Mouse (Mus musculus) forebrain, embryonic 15.5 days (tissue): ENCODE data around the gene Eya3. TPM values are rescaled to one million over a fixed set of nuclear protein-coding genes. Genes with fewer than 3 reads are reported as not detected.
"Not testable (repeated sequence)": the region's sequence is repeated elsewhere in the genome, so short reads cannot be mapped to it uniquely, and the experiment has no call there.

ENCODE experiments used
- ATAC-seq: fragments of 200-750 bp; cut with Nextera tagmentation; replicated peaks from 2 replicates; pipeline ENCODE4 v1.8.0; 2017; ENCODE audit warnings: mild to moderate bottlenecking, moderate TSS enrichment, moderate library complexity
- H3K27ac ChIP-seq: fragments of 300-500 bp; sonication (generic); replicated peaks from 2 replicates; pipeline ENCODE4 v1.5.1; 2015; ENCODE audit warnings: mild to moderate bottlenecking, inconsistent platforms
- H3K27me3 ChIP-seq: fragments of 300-500 bp; sonication (generic); 2 replicates; pipeline ENCODE4 v1.6.1; 2015; ENCODE audit warnings: inconsistent platforms
- H3K36me3 ChIP-seq: fragments of 300-500 bp; sonication (generic); 2 replicates; pipeline ENCODE4 v1.6.1; 2015; ENCODE audit warnings: mild to moderate bottlenecking, inconsistent platforms
- H3K4me1 ChIP-seq: fragments of 300-500 bp; sonication (generic); 2 replicates; pipeline ENCODE4 v1.6.1; 2015; ENCODE audit warnings: inconsistent platforms
- H3K4me2 ChIP-seq: fragments of 300-500 bp; sonication (generic); replicated peaks from 2 replicates; pipeline ENCODE4 v1.6.1; 2015; ENCODE audit warnings: mild to moderate bottlenecking, inconsistent platforms
- H3K4me3 ChIP-seq: fragments of 300-500 bp; sonication (generic); 2 replicates; pipeline ENCODE4 v1.5.1; 2015; ENCODE audit warnings: mild to moderate bottlenecking, inconsistent platforms
- H3K9ac ChIP-seq: fragments of 300-500 bp; sonication (generic); replicated peaks from 2 replicates; pipeline ENCODE4 v1.6.1; 2015; ENCODE audit warnings: mild to moderate bottlenecking, inconsistent platforms
- H3K9me3 ChIP-seq: fragments of 300-500 bp; sonication (generic); 2 replicates; pipeline ENCODE4 v1.6.1; 2016; ENCODE audit warnings: inconsistent platforms
- WGBS: fragments of 180-500 bp; shearing (Covaris S2); methylation state at CpG from one replicate; pipeline ENCODE4 v1.1.7; 2015; ENCODE audit warnings: mixed read lengths; 5-methylcytosine and 5-hydroxymethylcytosine counted together
- polyA plus RNA-seq: library from polyadenylated mRNA; unstranded; fragments of >200 nt; fragmentation: Nextera tagmentation; extraction: Ambion mirVana; gene quantifications from 2 replicates; pipeline ENCODE4 v1.2.1, GENCODE M21; 2015

Gene Eya3
- polyA plus RNA-seq: 17.8 and 19.7 TPM in 2 replicates

- peak; percentile 100 for ATAC-seq
- H3K27ac ChIP-seq: peak within 1 kb of the TSS; percentile 82
- peak within 1 kb of the TSS; percentile 84 for H3K4me2 ChIP-seq
- no peaks in the 10 kb centered on the region for H3K27me3 ChIP-seq
- peak within 1 kb of the TSS; percentile 78 for H3K4me3 ChIP-seq
- peak within 1 kb of the TSS; percentile 77 for H3K9ac ChIP-seq
- under 1% methylated on average over 41 of the region's 41 CpGs for WGBS
- no peaks in the 10 kb centered on the region for H3K36me3 ChIP-seq
- peaks cover 18% of the 10 kb centered on the region for H3K4me1 ChIP-seq
- H3K9me3 ChIP-seq: no peaks in the 10 kb centered on the region
Observed at GRCm38 (mm10) chr4:132638461-132639190, at the start of gene Eya3. TSS of gene Eya3 (plus strand) at chr4:132638987.

GRCm38 (mm10) chr4:132590642-132591041, 48.1 kb upstream of the Eya3 start:
- H3K27ac ChIP-seq: no peak overlapping the region
- no peak overlapping the region for H3K4me2 ChIP-seq
- 85% methylated on average over 10 of the region's 10 CpGs for WGBS
- H3K9me3 ChIP-seq: no peaks in the 10 kb centered on the region
- H3K27me3 ChIP-seq: no peaks in the 10 kb centered on the region
- no peaks in the 10 kb centered on the region for H3K36me3 ChIP-seq
- ATAC-seq: no peak
- H3K9ac ChIP-seq: no peak overlapping the region
- no peaks in the 10 kb centered on the region for H3K4me1 ChIP-seq
- no peak overlapping the region for H3K4me3 ChIP-seq

- 90% methylated on average over 9 of the region's 9 CpGs for WGBS
- Histone ChIP-seq H3K36me3 (no peaks in the 10 kb centered on the region), H3K4me3 (no peak overlapping the region), H3K27ac (no peak overlapping the region), H3K27me3 (no peaks in the 10 kb centered on the region), H3K9me3 (no peaks in the 10 kb centered on the region), H3K9ac (no peak overlapping the region), H3K4me1 (no peaks in the 10 kb centered on the region), H3K4me2 (no peak overlapping the region)
- no peak for ATAC-seq
Observed at GRCm38 (mm10) chr4:132592958-132593357, 45.8 kb upstream of the Eya3 start.

GRCm38 (mm10) chr4:132594191-132594590, 44.6 kb upstream of the Eya3 start:
- H3K9me3 ChIP-seq: no peaks in the 10 kb centered on the region
- ATAC-seq: no peak
- no peak overlapping the region for H3K9ac ChIP-seq
- H3K27me3 ChIP-seq: no peaks in the 10 kb centered on the region
- H3K36me3 ChIP-seq: no peaks in the 10 kb centered on the region
- H3K27ac ChIP-seq: no peak overlapping the region
- H3K4me2 ChIP-seq: no peak overlapping the region
- WGBS: 62% methylated on average over 4 of the region's 4 CpGs
- H3K4me1 ChIP-seq: no peaks in the 10 kb centered on the region
- H3K4me3 ChIP-seq: no peak overlapping the region

GRCm38 (mm10) chr4:132598861-132599260, 39.9 kb upstream of the Eya3 start:
- Histone ChIP-seq H3K4me1 (no peaks in the 10 kb centered on the region), H3K27ac (no peak overlapping the region), H3K9me3 (no peaks in the 10 kb centered on the region), H3K4me3 (no peak overlapping the region), H3K27me3 (no peaks in the 10 kb centered on the region), H3K4me2 (no peak overlapping the region), H3K36me3 (no peaks in the 10 kb centered on the region), H3K9ac (no peak overlapping the region)
- 78% methylated on average over 2 of the region's 2 CpGs for WGBS
- no peak for ATAC-seq

- H3K27me3 ChIP-seq: no peaks in the 10 kb centered on the region
Observed at GRCm38 (mm10) chr4:132599764-132600163, 39.0 kb upstream of the Eya3 start.

GRCm38 (mm10) chr4:132600465-132600864, 38.3 kb upstream of the Eya3 start:
- Histone ChIP-seq H3K4me2 (no peak overlapping the region), H3K4me3 (no peak overlapping the region), H3K27ac (no peak overlapping the region), H3K9ac (no peak overlapping the region), H3K9me3 (no peaks in the 10 kb centered on the region), H3K4me1 (no peaks in the 10 kb centered on the region), H3K36me3 (no peaks in the 10 kb centered on the region), H3K27me3 (no peaks in the 10 kb centered on the region)
- 83% methylated on average over 6 of the region's 6 CpGs for WGBS
- no peak for ATAC-seq

More at GRCm38 (mm10) chr4:132599764-132600163, 39.0 kb upstream of the Eya3 start:
- WGBS: 90% methylated on average over 3 of the region's 3 CpGs
- no peak overlapping the region for H3K9ac ChIP-seq
- no peak for ATAC-seq
- H3K9me3 ChIP-seq: no peaks in the 10 kb centered on the region
- H3K4me2 ChIP-seq: no peak overlapping the region
- H3K4me1 ChIP-seq: no peaks in the 10 kb centered on the region
- no peak overlapping the region for H3K4me3 ChIP-seq
- no peak overlapping the region for H3K27ac ChIP-seq
- no peaks in the 10 kb centered on the region for H3K36me3 ChIP-seq

GRCm38 (mm10) chr4:132601242-132601641, 37.5 kb upstream of the Eya3 start:
- H3K36me3 ChIP-seq, H3K4me1 ChIP-seq, ATAC-seq, H3K27me3 ChIP-seq, H3K4me2 ChIP-seq, H3K27ac ChIP-seq, H3K4me3 ChIP-seq, H3K9ac ChIP-seq, H3K9me3 ChIP-seq: not testable (repeated sequence)
- WGBS: 80% methylated on average over 5 of the region's 5 CpGs

- H3K4me2 ChIP-seq: no peak overlapping the region
- no peak overlapping the region for H3K9ac ChIP-seq
- no peaks in the 10 kb centered on the region for H3K4me1 ChIP-seq
- H3K9me3 ChIP-seq: no peaks in the 10 kb centered on the region
- H3K36me3 ChIP-seq: no peaks in the 10 kb centered on the region
- H3K27me3 ChIP-seq: no peaks in the 10 kb centered on the region
- 89% methylated on average over 4 of the region's 4 CpGs for WGBS
- no peak overlapping the region for H3K4me3 ChIP-seq
- ATAC-seq: no peak
- H3K27ac ChIP-seq: no peak overlapping the region
Observed at GRCm38 (mm10) chr4:132603468-132603867, 35.3 kb upstream of the Eya3 start.

GRCm38 (mm10) chr4:132605816-132606215, 33.0 kb upstream of the Eya3 start:
- H3K9me3 ChIP-seq: no peaks in the 10 kb centered on the region
- no peak overlapping the region for H3K4me3 ChIP-seq
- no peak overlapping the region for H3K9ac ChIP-seq
- H3K4me2 ChIP-seq: no peak overlapping the region
- no peaks in the 10 kb centered on the region for H3K4me1 ChIP-seq
- H3K27me3 ChIP-seq: no peaks in the 10 kb centered on the region
- H3K27ac ChIP-seq: no peak overlapping the region
- no peak for ATAC-seq
- WGBS: 72% methylated on average over 5 of the region's 5 CpGs
- no peaks in the 10 kb centered on the region for H3K36me3 ChIP-seq

- H3K4me1 ChIP-seq: no peaks in the 10 kb centered on the region
- no peak for ATAC-seq
- H3K27ac ChIP-seq: no peak overlapping the region
- no peaks in the 10 kb centered on the region for H3K36me3 ChIP-seq
- no peak overlapping the region for H3K4me2 ChIP-seq
- no peaks in the 10 kb centered on the region for H3K9me3 ChIP-seq
- no peaks in the 10 kb centered on the region for H3K27me3 ChIP-seq
- no peak overlapping the region for H3K9ac ChIP-seq
- WGBS: 59% methylated on average over 4 of the region's 4 CpGs
- no peak overlapping the region for H3K4me3 ChIP-seq
Observed at GRCm38 (mm10) chr4:132608147-132608546, 30.6 kb upstream of the Eya3 start.

- H3K27me3 ChIP-seq: no peaks in the 10 kb centered on the region
- WGBS: 85% methylated on average over 3 of the region's 3 CpGs
- no peaks in the 10 kb centered on the region for H3K4me1 ChIP-seq
Observed at GRCm38 (mm10) chr4:132610301-132610984, 28.3 kb upstream of the Eya3 start.

More at GRCm38 (mm10) chr4:132610301-132610984, 28.3 kb upstream of the Eya3 start:
- no peaks in the 10 kb centered on the region for H3K36me3 ChIP-seq
- no peak overlapping the region for H3K4me2 ChIP-seq
- no peak overlapping the region for H3K4me3 ChIP-seq
- no peak overlapping the region for H3K9ac ChIP-seq
- no peaks in the 10 kb centered on the region for H3K9me3 ChIP-seq
- H3K27ac ChIP-seq: no peak overlapping the region
- no peak for ATAC-seq
